Mouse (Mus musculus) hindlimb bud, embryonic 11.5 days (tissue): ENCODE data around the gene Pam.

Experiments
- DNase-seq: peaks from one replicate; pipeline ENCODE4 v3.0.0-alpha.2; 2012; ENCODE audit warnings: low read depth, low spot score; ENCODE audit errors: extremely low spot score

The Pam gene

GRCm38 (mm10) chr1:98095246-98095990 lies at the start of gene Pam:
Gene Pam (minus strand): TSS chr1:98095646.
- no peak for DNase-seq

- DNase-seq = no peak
Measured at GRCm38 (mm10) chr1:98144845-98145244, 49.4 kb upstream of the Pam start.

GRCm38 (mm10) chr1:98131244-98131643 lies 35.8 kb upstream of the Pam start:
- DNase-seq = no peak

GRCm38 (mm10) chr1:98129561-98130347 lies 34.3 kb upstream of the Pam start:
- DNase-seq = no peak

GRCm38 (mm10) chr1:98129111-98129510 lies 33.7 kb upstream of the Pam start:
- no peak for DNase-seq

- DNase-seq = no peak
Measured at GRCm38 (mm10) chr1:98128338-98129096, 33.1 kb upstream of the Pam start.

- no peak for DNase-seq
Measured at GRCm38 (mm10) chr1:98126268-98126667, 30.8 kb upstream of the Pam start.

- no peak for DNase-seq
Measured at GRCm38 (mm10) chr1:98124727-98125126, 29.3 kb upstream of the Pam start.

- DNase-seq = no peak
Measured at GRCm38 (mm10) chr1:98119595-98119994, 24.1 kb upstream of the Pam start.

- DNase-seq = no peak
Measured at GRCm38 (mm10) chr1:98107599-98107998, 12.2 kb upstream of the Pam start.

GRCm38 (mm10) chr1:98099441-98099840 lies 4.0 kb upstream of the Pam start:
- no peak for DNase-seq

GRCm38 (mm10) chr1:98097957-98098729 lies 2.7 kb upstream of the Pam start:
- no peak for DNase-seq

- DNase-seq = no peak
Measured at GRCm38 (mm10) chr1:98096396-98096935, 1.0 kb upstream of the Pam start.

GRCm38 (mm10) chr1:98095991-98096330 lies 515 bp upstream of the Pam start:
- DNase-seq = no peak

GRCm38 (mm10) chr1:98094811-98095245 lies 618 bp downstream of the Pam start:
- DNase-seq = no peak

- no peak for DNase-seq
Measured at GRCm38 (mm10) chr1:98089336-98089975, 6.0 kb downstream of the Pam start.

GRCm38 (mm10) chr1:98086456-98086855 lies 9.0 kb downstream of the Pam start:
- DNase-seq = no peak

- DNase-seq = no peak
Measured at GRCm38 (mm10) chr1:98084596-98085274, 10.7 kb downstream of the Pam start.

- DNase-seq = no peak
Measured at GRCm38 (mm10) chr1:98083508-98083907, 11.9 kb downstream of the Pam start.

- DNase-seq = no peak
Measured at GRCm38 (mm10) chr1:98082988-98083387, 12.5 kb downstream of the Pam start.
